Mouse (Mus musculus) liver, postnatal 0 days (tissue): ENCODE measurements around the gene Dusp23. TPM values are rescaled to one million over a fixed set of nuclear protein-coding genes. Genes with fewer than 3 reads are reported as not detected.

ENCODE experiments used
- ATAC-seq: fragments of 200-750 bp; cut with Nextera tagmentation; 2 replicates; pipeline ENCODE4 v1.8.0; 2017; ENCODE audit warnings: mild to moderate bottlenecking, moderate library complexity
- DNase-seq: peaks from one replicate; pipeline ENCODE4 v3.0.0-alpha.2; 2016
- H3K27ac ChIP-seq: fragments of 300-500 bp; sonication (generic); 2 replicates; pipeline ENCODE4 v1.5.1; 2014; ENCODE audit warnings: antibody characterized with exemption, moderate library complexity, mild to moderate bottlenecking, low read depth
- H3K27me3 ChIP-seq: fragments of 300-500 bp; sonication (generic); 2 replicates; pipeline ENCODE4 v1.6.1; 2014; ENCODE audit warnings: low read length, control low read depth, mixed read lengths; ENCODE audit not compliant: insufficient read depth
- H3K36me3 ChIP-seq: fragments of 300-500 bp; sonication (generic); replicated peaks from 2 replicates; pipeline ENCODE4 v1.6.1; 2014; ENCODE audit warnings: mild to moderate bottlenecking, control low read depth, low read length, moderate library complexity, mixed read lengths; ENCODE audit not compliant: insufficient read depth
- H3K4me1 ChIP-seq: fragments of 300-500 bp; sonication (generic); 2 replicates; pipeline ENCODE4 v1.6.1; 2014; ENCODE audit warnings: antibody characterized with exemption, mild to moderate bottlenecking, control low read depth; ENCODE audit not compliant: insufficient read depth
- H3K4me2 ChIP-seq: fragments of 300-500 bp; sonication (generic); 2 replicates; pipeline ENCODE4 v1.6.1; 2014; ENCODE audit warnings: low read depth, mild to moderate bottlenecking, low read length, moderate library complexity, mixed read lengths
- H3K4me3 ChIP-seq: fragments of 300-500 bp; sonication (generic); 2 replicates; pipeline ENCODE4 v1.5.1; 2014; ENCODE audit warnings: low read depth, low read length
- H3K9ac ChIP-seq: fragments of 300-500 bp; sonication (generic); replicated peaks from 2 replicates; pipeline ENCODE4 v1.6.1; 2014; ENCODE audit warnings: mild to moderate bottlenecking, moderate library complexity
- H3K9me3 ChIP-seq: fragments of 300-500 bp; sonication (generic); 2 replicates; pipeline ENCODE4 v1.6.1; 2016; ENCODE audit warnings: mild to moderate bottlenecking, control low read depth, low read length, mixed read lengths
- CTCF ChIP-seq: sonication (generic); IDR thresholded peaks from 2 replicates; pipeline ENCODE4 v1.5.1; 2016; ENCODE audit warnings: antibody characterized with exemption, low read depth
- EP300 ChIP-seq: IDR thresholded peaks from 2 replicates; pipeline ENCODE4 v1.6.1; 2016; ENCODE audit warnings: antibody characterized with exemption, low read depth, mild to moderate bottlenecking
- WGBS: fragments of 180-500 bp; shearing (Covaris S2); extraction: QIAGEN DNeasy Blood & Tissue Kit; methylation state at CpG from one replicate; pipeline ENCODE4 v1.1.7; 2014; ENCODE audit not compliant: insufficient replicate concordance; 5-methylcytosine and 5-hydroxymethylcytosine counted together
- polyA plus RNA-seq: library from polyadenylated mRNA; unstranded; fragments of >200 nt; fragmentation: Nextera tagmentation; extraction: Ambion mirVana; gene quantifications from 2 replicates; pipeline ENCODE4 v1.2.1, GENCODE M21; 2015

The Dusp23 gene
- polyA plus RNA-seq, 1 experiment from 2014 or later, result 12.1 TPM

- Histone ChIP-seq H3K27ac (no peak overlapping the region), H3K9me3 (no peaks in the 10 kb centered on the region), H3K4me1 (no peaks in the 10 kb centered on the region), H3K27me3 (no peaks in the 10 kb centered on the region), H3K36me3 (no peaks in the 10 kb centered on the region), H3K4me2 (no peak overlapping the region), H3K4me3 (no peak overlapping the region), H3K9ac (no peak overlapping the region)
- no peak for TF ChIP-seq CTCF
- DNase-seq, result no peak
- WGBS, result 70% methylated on average over 3 of the region's 3 CpGs
- ATAC-seq, result no peak
These were observed 24.5 kb upstream of the Dusp23 start for GRCm38 (mm10) chr1:172657266-172657665.

- Histone ChIP-seq H3K4me3 (no peak overlapping the region), H3K9me3 (no peaks in the 10 kb centered on the region), H3K4me1 (no peaks in the 10 kb centered on the region), H3K36me3 (no peaks in the 10 kb centered on the region), H3K27me3 (no peaks in the 10 kb centered on the region), H3K4me2 (no peak overlapping the region), H3K27ac (no peak overlapping the region), H3K9ac (no peak overlapping the region)
- TF ChIP-seq EP300 (no peak), CTCF (no peak)
- ATAC-seq (no peak), DNase-seq (no peak)
- WGBS, result 56% methylated on average over 6 of the region's 6 CpGs
These were observed 21.1 kb upstream of the Dusp23 start for GRCm38 (mm10) chr1:172653900-172654299.

DNA sequence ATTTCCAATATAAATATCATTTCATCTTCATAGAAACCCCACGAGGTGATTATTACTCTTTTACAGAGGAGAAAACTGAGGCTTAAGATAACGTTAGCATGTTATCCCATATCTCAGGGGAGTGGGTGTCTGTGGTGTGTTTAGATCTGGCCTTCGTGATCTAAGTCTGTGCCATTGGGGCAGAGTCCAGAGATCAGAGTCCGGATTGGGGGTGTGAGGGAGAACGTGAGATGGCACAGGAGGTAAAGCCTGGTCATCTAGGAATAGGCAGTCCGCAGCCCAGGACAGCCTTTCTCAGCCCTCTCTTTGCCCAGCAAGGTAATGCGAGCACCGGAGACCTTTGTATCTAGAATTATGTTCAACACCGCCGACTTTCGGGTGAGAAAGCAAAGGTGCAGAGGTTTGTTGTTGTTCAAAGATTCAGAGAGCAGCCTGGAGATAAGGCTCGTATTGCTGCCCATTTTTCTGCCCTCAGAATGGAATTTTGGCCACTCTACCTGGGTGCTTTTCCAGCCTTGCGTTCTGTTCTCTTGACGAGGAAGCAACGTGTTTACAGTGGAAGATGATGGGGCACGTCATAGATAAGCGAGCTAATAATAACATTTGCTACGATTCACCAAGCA, 19.4 kb upstream of the Dusp23 start:
- no peaks in the 10 kb centered on the region for H3K36me3 ChIP-seq
- 52% methylated on average over 18 of the region's 18 CpGs for WGBS
- DNase-seq (peak; percentile 46), ATAC-seq (peak; percentile 85)
- peak overlapping the region; percentile 59 for H3K4me2 ChIP-seq
- no peaks in the 10 kb centered on the region for H3K4me1 ChIP-seq
- peak overlapping the region; percentile 24; the same call in 1 of the 2 replicates for H3K4me3 ChIP-seq
- TF ChIP-seq EP300 (no peak), CTCF (no peak)
- no peak overlapping the region for H3K9ac ChIP-seq
- H3K27ac ChIP-seq, result peak overlapping the region; percentile 87
- no peaks in the 10 kb centered on the region for H3K9me3 ChIP-seq
- no peaks in the 10 kb centered on the region for H3K27me3 ChIP-seq

- no peak overlapping the region for H3K4me3 ChIP-seq
- no peaks in the 10 kb centered on the region for H3K36me3 ChIP-seq
- H3K27ac ChIP-seq, result peak overlapping the region; percentile 87
- WGBS, result 56% methylated on average over 10 of the region's 10 CpGs
- peak; percentile 53 for ATAC-seq
- no peaks in the 10 kb centered on the region for H3K27me3 ChIP-seq
- no peak for TF ChIP-seq CTCF
- no peak for TF ChIP-seq EP300
- no peaks in the 10 kb centered on the region for H3K4me1 ChIP-seq
- H3K9me3 ChIP-seq, result no peaks in the 10 kb centered on the region
- no peak for DNase-seq
- H3K9ac ChIP-seq, result no peak overlapping the region
- peak overlapping the region; percentile 59 for H3K4me2 ChIP-seq
These were observed 18.7 kb upstream of the Dusp23 start for GRCm38 (mm10) chr1:172651288-172651987.

- peak; percentile 69 for ATAC-seq
- peak overlapping the region; percentile 59; the same call in 1 of the 2 replicates for H3K4me2 ChIP-seq
- H3K9me3 ChIP-seq, result no peaks in the 10 kb centered on the region
- peak; percentile 63 for DNase-seq
- H3K27me3 ChIP-seq, result no peaks in the 10 kb centered on the region
- WGBS, result 54% methylated on average over 8 of the region's 8 CpGs
- TF ChIP-seq CTCF, result peak; percentile 74
- no peak for TF ChIP-seq EP300
- no peaks in the 10 kb centered on the region for H3K36me3 ChIP-seq
- H3K4me1 ChIP-seq, result no peaks in the 10 kb centered on the region
- H3K4me3 ChIP-seq, result no peak overlapping the region
- H3K9ac ChIP-seq, result no peak overlapping the region
- H3K27ac ChIP-seq, result peak overlapping the region; percentile 87; the same call in 1 of the 2 replicates
These were observed 17.9 kb upstream of the Dusp23 start for GRCm38 (mm10) chr1:172650519-172651287.

DNA sequence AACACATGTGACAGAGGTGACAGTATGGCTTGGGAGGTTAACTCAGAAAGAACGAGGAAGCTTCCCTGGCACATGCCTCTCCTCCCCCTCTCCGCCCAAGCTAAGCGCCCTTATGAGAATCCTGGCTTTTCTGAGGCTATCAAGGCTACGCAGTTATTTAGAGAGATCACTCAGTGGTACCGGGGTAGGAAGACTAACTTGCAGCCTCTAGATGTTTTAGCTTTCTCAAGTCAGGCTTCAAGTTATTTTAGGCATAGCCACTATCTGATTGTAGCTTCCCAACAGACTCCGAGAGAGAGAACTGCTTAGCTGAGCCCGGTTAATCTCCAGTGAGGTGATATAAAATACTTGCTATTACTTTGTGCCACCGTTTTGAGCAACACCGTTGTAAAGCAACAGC, 16.6 kb upstream of the Dusp23 start:
- Histone ChIP-seq H3K9me3 (no peaks in the 10 kb centered on the region), H3K27me3 (no peaks in the 10 kb centered on the region), H3K9ac (no peak overlapping the region), H3K4me3 (no peak overlapping the region), H3K27ac (no peak overlapping the region), H3K4me2 (no peak overlapping the region), H3K4me1 (no peaks in the 10 kb centered on the region), H3K36me3 (no peaks in the 10 kb centered on the region)
- DNase-seq (no peak), ATAC-seq (no peak)
- WGBS, result 72% methylated on average over 9 of the region's 9 CpGs
- TF ChIP-seq EP300, result no peak
- no peak for TF ChIP-seq CTCF
